Mouse (Mus musculus) 416B (cell line): ENCODE measurements around the gene Per2.
A peak's percentile ranks its signal among the peaks of the same experiment; 100 is the strongest.

Source experiments
- DNase-seq: peaks from one replicate; pipeline ENCODE4 v3.0.0; 2011; ENCODE audit warnings: low read depth

Per2 gene

GRCm38 (mm10) chr1:91458223-91458861, 782 bp downstream of the Per2 start:
- DNase-seq: peak; percentile 59

DNA sequence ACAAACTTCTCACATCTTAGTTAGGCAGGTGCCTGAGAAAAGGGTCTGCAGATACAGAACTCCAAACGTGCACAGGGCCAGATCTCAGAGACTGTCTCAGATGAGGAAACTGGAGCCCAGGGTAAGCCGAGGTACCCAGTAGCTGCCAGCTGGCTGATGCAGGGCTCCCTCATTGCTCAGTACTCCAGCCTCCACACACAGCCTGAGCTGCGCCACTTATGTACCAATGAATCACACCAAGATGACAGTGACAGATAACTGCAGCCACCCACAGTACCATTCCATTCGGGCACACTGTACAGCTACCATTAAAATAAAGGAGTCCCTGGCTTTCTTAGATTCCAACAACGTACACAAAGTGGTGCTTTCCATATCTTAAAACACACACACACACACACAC, 1.4 kb downstream of the Per2 start:
- DNase-seq: peak; percentile 65

GRCm38 (mm10) chr1:91457116-91457515, 2.0 kb downstream of the Per2 start:
- DNase-seq: no peak

DNA sequence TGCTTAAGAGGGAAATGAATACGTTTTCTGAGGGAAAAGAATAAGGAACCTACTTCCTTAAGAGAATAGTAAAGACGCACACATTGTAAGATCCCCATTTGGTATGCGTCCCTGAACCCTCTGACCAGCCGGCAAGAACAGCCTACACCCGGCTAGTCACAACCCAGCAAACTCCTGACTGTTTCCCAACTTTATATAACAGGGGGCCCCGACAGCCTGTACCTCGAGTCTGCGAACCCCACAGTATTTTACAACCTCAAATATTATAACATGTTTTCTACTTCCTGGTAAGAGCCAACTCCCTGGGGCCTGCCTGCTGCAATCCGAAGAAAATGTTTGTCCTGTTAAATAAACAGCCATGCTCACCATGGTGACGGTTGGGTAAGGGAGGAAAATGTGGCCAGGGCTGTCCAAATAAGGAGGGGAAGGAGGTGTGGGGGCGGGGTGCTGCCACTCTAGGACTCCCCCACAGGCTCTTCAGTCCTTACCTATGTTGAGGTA, 2.8 kb downstream of the Per2 start:
- DNase-seq: peak; percentile 86

DNA sequence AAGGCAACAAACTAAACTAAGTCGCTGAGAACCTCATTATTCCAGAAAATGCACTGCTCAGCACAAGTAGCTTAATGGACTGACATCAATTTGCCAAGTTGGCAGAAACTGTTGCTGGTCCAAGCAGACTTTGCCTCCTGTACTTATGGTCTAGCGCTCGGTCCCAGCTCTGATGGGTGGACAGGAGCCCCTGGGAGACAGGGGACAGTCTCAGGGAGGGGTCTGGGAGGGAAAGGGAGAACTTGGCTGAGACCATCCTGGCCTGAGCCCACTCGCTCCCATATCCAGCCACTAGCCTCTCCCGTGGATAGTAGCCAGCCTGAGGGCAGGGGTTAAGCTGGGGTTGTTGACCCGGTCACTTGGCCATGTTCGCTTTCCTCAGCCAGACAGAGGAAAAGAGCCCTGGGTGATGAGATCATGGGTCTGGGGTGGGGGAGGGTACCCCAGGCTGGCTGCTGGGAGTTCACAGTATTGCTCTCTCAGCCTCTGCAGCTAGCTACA, 3.4 kb downstream of the Per2 start:
- no peak for DNase-seq

GRCm38 (mm10) chr1:91454927-91455326, 4.2 kb downstream of the Per2 start:
- DNase-seq: no peak

DNA sequence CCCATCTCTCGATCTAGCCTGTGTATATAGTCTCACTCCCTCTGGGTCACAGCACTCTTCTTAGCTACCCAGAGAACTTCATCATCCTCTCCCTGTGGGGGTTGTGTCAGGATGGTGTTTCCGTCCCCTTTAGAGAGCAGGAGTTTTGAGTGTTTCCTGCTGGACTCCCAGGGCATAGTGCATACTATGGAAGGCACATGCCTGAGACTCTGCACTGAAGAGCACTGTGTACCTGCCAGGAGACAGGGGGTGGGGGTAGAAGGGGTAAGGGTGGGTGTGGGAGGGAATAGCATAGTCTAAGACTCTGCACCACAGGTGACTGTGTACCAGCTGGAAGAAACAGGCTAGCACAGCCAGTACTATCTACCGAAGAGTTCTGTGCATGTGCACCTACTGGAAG, 4.8 kb downstream of the Per2 start:
- DNase-seq: no peak

DNA sequence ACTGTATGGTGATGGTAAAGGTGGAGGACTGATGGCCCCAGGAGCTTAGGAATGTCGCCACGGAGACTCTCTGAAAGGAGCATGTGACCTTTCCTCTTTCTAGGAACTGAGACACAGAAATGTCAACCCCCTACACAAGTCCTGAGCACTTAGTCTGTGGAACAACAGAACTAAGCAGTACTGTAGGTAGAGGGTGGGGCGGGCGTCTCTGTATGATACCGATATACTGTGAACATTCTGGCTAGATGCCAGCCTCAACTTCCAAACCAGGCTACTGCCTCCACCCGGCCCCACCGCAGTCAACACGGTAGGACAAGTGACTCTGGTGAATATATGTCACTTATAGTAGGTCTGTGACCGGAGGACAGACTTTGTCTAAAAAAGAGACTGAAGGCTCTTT, 5.2 kb downstream of the Per2 start:
- DNase-seq: no peak

DNA sequence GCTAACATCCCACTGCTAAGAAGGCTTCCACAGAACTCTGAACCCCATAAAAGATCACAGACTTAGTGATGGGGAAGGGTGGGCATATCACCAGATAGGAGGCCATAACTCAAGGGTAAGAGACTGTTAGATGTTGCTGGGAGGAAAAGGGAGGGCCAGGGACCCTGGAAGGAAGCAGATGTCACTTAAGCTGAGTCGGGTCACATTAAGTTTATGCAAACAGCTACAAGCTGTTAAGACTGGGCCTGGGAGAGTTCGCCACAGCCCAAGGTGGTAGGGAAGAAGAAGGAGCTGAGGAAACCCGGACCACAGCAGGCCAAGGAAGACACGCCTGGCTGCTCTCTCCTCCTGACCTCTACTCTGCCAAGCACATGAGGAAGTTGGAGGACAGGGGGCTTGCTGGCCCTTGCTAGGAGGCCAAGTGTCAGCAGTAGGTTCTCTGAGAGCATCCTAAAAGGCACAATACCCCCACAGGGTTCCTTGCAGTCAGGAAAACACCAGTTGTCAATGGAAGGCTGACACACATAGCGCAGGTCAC, 7.5 kb downstream of the Per2 start:
- peak; percentile 15 for DNase-seq

DNA sequence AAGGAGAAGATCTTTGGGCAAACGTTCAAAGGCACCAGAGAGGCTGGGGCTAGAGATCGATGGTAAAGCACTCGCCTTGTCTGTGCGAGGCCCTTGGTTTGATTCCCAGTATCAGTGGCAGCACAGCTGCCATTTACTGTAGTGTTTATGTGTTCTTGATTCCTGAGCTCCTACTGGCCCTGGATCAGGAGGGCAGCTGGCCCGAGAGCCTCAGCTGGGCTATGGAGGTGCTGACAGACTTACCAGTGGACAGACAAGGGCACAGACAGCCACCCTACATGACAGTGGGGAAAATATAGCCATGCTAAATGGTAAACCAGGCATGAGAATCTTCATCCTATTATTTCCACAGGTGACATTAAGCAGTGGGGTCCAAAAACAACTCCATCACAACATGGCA, 8.3 kb downstream of the Per2 start:
- DNase-seq: no peak

DNA sequence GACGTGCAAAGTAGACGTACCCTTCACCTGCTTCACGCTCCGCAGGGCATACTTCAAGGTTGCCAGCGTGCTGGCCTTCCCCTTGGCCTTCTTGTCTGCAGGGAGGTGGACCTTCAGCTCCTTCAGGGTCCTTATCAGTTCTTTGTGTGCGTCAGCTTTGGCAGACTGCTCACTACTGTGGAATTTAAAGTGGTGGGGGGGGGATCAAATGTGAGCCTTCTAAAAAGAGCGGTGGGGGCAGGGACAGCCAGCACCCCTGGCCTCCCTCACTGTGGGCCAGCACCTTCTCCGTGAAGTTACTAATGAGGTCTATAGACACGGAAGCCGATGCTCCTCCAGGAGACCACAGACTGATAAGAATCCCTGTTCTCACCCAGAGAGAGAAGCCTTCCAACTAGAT, 10.4 kb downstream of the Per2 start:
- no peak for DNase-seq

DNA sequence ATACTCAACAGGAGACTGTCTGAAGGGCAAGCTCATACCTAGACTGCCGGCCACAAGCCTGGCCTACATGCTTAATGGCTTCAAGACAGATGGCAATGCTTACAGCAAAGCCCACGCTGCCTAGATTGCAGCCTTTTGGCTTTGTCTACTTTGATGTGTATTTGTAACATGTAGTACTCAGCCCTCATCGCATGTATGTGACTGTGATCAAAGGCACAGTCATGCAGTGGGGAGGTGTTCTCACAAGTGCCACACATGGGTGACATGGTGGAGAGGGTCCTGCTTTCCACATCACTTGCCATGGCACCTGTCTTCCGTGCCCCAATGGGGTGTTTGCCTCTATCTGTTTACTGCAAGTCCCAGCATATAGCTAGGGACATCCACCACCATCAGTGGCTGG, 12.6 kb downstream of the Per2 start:
- no peak for DNase-seq

DNA sequence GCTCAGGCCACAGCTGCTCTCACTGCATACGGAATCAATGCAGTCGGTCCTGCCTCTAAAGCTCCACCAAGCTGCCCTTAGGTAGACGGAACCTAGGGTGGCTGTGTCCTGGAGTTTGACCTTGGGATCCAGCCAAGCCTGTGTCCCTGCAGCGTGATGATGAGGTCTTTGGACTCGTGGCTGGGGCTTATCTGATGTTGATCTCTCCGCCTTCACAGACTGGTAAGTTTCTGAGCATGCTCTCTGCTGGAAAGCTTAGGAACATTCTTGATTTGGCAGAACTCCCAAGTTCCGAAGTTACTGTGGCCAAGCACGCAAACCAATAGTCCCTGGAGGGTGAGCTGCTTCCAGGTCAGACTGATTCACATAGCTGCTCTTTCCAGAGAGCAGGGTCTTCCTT, 13.1 kb downstream of the Per2 start:
- DNase-seq: no peak

GRCm38 (mm10) chr1:91444841-91445830, 14.0 kb downstream of the Per2 start:
- DNase-seq: no peak

- DNase-seq: no peak
Measured at GRCm38 (mm10) chr1:91442350-91442990, 16.7 kb downstream of the Per2 start.

DNA sequence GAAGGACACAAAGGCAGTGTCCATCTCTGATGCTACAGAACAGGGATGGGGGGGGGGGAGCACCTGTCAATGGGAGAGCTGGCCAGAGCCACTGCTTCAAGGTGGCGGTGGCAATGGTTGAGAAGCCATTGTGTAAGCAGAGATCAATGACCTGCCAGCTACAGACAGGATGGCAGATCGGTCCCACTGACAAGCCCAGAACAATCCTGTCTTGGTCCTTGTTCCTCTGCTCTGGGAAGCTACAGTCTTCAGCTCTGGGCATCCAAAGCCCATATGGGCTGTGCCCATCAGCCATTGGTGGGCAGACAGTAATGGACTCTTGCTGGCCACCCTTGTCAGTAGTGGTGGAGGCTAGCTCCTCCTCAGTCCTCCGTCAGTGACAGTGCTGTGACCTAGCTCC, 17.3 kb downstream of the Per2 start:
- no peak for DNase-seq

- no peak for DNase-seq
Measured at GRCm38 (mm10) chr1:91439776-91440175, 19.3 kb downstream of the Per2 start.

GRCm38 (mm10) chr1:91437573-91437972, 21.6 kb downstream of the Per2 start:
- DNase-seq: peak; percentile 51

- no peak for DNase-seq
Measured at GRCm38 (mm10) chr1:91437083-91437400, 22.1 kb downstream of the Per2 start.

DNA sequence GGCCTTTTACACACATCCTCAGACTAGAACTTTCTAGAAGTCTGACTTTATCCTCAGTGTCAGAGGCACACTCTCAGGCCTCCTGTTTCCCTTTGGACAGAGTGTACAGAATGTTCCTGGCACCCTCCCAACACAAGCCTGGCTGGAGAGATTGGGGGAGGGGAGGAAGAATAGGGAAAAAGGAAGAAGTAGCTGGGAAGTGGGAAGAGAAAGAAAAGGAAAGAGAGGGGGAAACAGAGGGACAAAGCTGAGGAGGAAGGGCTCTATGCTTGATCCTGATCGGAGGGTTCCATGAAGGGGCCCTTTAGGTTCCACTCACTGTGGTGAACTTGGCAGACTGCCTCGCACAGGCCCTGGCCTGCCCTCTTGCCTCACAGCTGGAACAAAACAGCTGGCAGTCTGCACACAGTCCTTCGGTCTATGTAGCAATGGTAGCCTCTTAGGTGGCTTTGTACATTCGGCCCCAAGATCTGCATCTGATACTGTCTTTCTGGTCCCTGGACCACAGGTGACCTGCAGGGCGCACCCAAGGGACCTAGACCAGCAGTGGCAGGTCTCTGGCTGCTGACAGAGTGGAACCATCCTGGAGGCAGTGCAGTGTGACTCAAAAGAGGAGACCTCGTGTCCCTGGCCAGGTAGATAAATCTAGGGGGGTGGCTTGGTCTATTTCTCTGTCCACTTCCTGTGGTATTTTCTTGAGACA, 22.6 kb downstream of the Per2 start:
- DNase-seq: peak; percentile 53

DNA sequence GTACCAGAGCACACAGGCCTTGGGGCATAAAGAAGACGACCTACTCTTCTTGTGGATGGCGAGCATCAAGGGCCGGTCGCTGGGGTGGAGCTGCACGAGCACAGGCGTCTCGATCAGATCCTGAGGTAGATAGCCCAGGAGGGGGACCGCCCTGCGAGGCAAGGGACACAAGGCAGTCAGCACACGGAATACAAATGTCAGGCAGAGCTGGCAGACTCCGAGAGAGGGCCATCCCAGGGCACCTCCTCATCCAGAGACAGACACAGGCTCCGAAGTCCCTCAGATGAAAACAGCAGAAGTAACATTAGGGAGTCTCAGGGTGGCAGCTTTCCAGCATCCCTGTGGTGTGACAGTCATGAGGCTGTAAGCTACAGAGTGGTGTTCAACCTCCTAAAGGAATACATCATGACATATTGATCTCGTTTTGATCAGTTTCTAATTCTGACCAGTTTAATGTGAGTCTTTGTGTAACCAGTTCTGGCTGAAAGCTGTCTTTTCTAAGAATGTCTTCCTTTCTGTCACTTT, 23.5 kb downstream of the Per2 start:
- no peak for DNase-seq

DNA sequence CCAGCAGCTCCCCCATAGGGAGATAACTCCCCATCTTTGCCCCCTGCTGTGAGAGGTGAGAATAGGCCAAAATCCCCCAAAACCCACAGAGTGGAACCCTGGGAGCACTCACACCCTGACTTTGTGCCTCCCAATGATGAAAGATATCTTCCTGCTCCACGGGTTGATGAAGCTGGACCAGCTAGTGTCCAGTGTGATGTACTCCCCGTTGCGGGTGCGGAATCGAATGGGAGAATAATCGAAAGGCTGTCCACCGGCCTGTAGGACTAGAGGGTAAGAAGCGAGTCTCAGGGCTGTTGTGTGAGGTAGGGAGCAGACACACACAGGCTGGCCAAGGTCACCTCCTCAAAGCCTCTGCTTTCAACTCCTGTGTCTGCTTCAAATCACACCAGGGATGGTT, 24.2 kb downstream of the Per2 start:
- no peak for DNase-seq
